ENCODE assay signal across 8 mouse cellular contexts in genomic region chr4:140684881-140685303, GRCm38 (mm10). TPM values are rescaled to one million over a fixed set of nuclear protein-coding genes. Genes with fewer than 3 reads are reported as not detected.
DNase-seq lines count a peak whose midpoint lies in the region; ATAC-seq lines count a peak whose summit lies in the region.

No protein-coding gene starts in this region.

- H3K9me3 ChIP-seq in liver, embryonic 11.5 days (ENCODE audit: control insufficient read depth, low read length): no peaks in the 10 kb centered on the region
- H3K9me3 ChIP-seq in hindbrain, embryonic 15.5 days: no peaks in the 10 kb centered on the region

- H3K4me3 ChIP-seq in liver, embryonic 11.5 days (ENCODE audit: low read depth, low read length): peak overlapping the region; percentile 35; the same call in 1 of the 2 replicates
- no peak overlapping the region for H3K4me3 ChIP-seq in hindbrain, embryonic 15.5 days

- peaks cover 37% of the 10 kb centered on the region for H3K4me1 ChIP-seq in liver, embryonic 11.5 days (replicated peaks; ENCODE audit: control insufficient read depth, insufficient read depth, low read length)
- peaks cover 16% of the 10 kb centered on the region for H3K4me1 ChIP-seq in hindbrain, embryonic 15.5 days (replicated peaks)

- ATAC-seq in liver, embryonic 11.5 days (replicated peaks; ENCODE audit: low FRiP score): no peak
- no peak for ATAC-seq in hindbrain, embryonic 15.5 days (ENCODE audit: low FRiP score, low read depth)
- ATAC-seq in megakaryocyte progenitor cell, adult 5-6 weeks (replicated peaks; ENCODE audit: poor library complexity): peak; percentile 26

- peak overlapping the region; percentile 55 for H3K4me2 ChIP-seq in liver, embryonic 11.5 days
- peak overlapping the region; percentile 27 for H3K4me2 ChIP-seq in hindbrain, embryonic 15.5 days

- H3K27me3 ChIP-seq in liver, embryonic 11.5 days (replicated peaks; ENCODE audit: control insufficient read depth, insufficient read depth, low read length): no peaks in the 10 kb centered on the region
- H3K27me3 ChIP-seq in hindbrain, embryonic 15.5 days: 0 out of 2 replicates have a peak, but pooled peaks cover 2% of the 10 kb centered on the region

- peak overlapping the region; percentile 52 for H3K9ac ChIP-seq in liver, embryonic 11.5 days (ENCODE audit: low read depth, low read length)
- H3K9ac ChIP-seq in hindbrain, embryonic 15.5 days: no peak overlapping the region

- no peaks in the 10 kb centered on the region for H3K36me3 ChIP-seq in liver, embryonic 11.5 days (ENCODE audit: control insufficient read depth, insufficient read depth, low read length)
- H3K36me3 ChIP-seq in hindbrain, embryonic 15.5 days: no peaks in the 10 kb centered on the region

- peak; percentile 43 for DNase-seq in embryo, embryonic 9.5 days (ENCODE audit: extremely low spot score)
- no peak for DNase-seq in embryo, embryonic 10.5 days (ENCODE audit: low spot score)
- DNase-seq in liver, embryonic 11.5 days (ENCODE audit: low spot score): no peak
- DNase-seq in liver: no peak
- DNase-seq in right cerebral cortex, postnatal 25 days: no peak
- no peak for DNase-seq in lung, postnatal 4 days

- WGBS in liver, embryonic 11.5 days: 27% methylated on average over 6 of the region's 6 CpGs
- WGBS in hindbrain, embryonic 15.5 days: 41% methylated on average over 6 of the region's 6 CpGs

- peak overlapping the region; percentile 92 for H3K27ac ChIP-seq in liver, embryonic 11.5 days (ENCODE audit: low read depth, low read length)
- H3K27ac ChIP-seq in hindbrain, embryonic 15.5 days (replicated peaks): no peak overlapping the region

RNA-seq across cellular contexts. Expression of gene Rcc2, which starts 15.4 kb away (rescaled TPM):
- 66.7 and 74.5 TPM in 2 replicates for polyA plus RNA-seq in liver, embryonic 11.5 days (2014; fragmentation: Nextera tagmentation; extraction: Ambion mirVana)
- 25.0 and 28.8 TPM in 2 replicates for polyA plus RNA-seq in hindbrain, embryonic 15.5 days (2015; fragmentation: Nextera tagmentation; extraction: Ambion mirVana)
- 76.5 and 77.3 TPM in 2 replicates for total RNA-seq in megakaryocyte progenitor cell, adult 5-6 weeks (2015)
- 152 and 159 TPM in 2 replicates for total RNA-seq in megakaryocyte progenitor cell, adult 5-6 weeks (2017)

RNA-seq across cellular contexts. Expression of gene Arhgef10l, which starts 19.1 kb away (rescaled TPM):
- 5.0 and 6.7 TPM in 2 replicates for polyA plus RNA-seq in liver, embryonic 11.5 days (2014; fragmentation: Nextera tagmentation; extraction: Ambion mirVana)
- polyA plus RNA-seq in hindbrain, embryonic 15.5 days (2015; fragmentation: Nextera tagmentation; extraction: Ambion mirVana): 26.2 and 28.2 TPM in 2 replicates
- 1.1 and 3.8 TPM in 2 replicates for total RNA-seq in megakaryocyte progenitor cell, adult 5-6 weeks (2015)
- 2.6 and 8.5 TPM in 2 replicates for total RNA-seq in megakaryocyte progenitor cell, adult 5-6 weeks (2017)

RNA-seq across cellular contexts. Expression of gene Padi6, which starts 57.6 kb away (rescaled TPM):
- polyA plus RNA-seq in liver, embryonic 11.5 days (2014; fragmentation: Nextera tagmentation; extraction: Ambion mirVana): not detected in 2 replicates
- polyA plus RNA-seq in hindbrain, embryonic 15.5 days (2015; fragmentation: Nextera tagmentation; extraction: Ambion mirVana): not detected in 2 replicates
- total RNA-seq in megakaryocyte progenitor cell, adult 5-6 weeks (2015): not detected in 2 replicates
- total RNA-seq in megakaryocyte progenitor cell, adult 5-6 weeks (2017): not detected in 2 replicates
